Mouse (Mus musculus): ENCODE measurements around the gene Herc2. TPM values are rescaled to one million over a fixed set of nuclear protein-coding genes. Genes with fewer than 3 reads are reported as not detected.

The Herc2 gene
- total and polyA plus RNA-seq, 3 experiments: 14.6 to 41.0 (median 34.8) TPM

- Histone ChIP-seq H3K9ac (ENCODE audit: low read depth, low read length) (no peak overlapping the region), H3K27ac (no peak overlapping the region), H3K27me3 (ENCODE audit: control insufficient read depth, insufficient read depth, low read length) (no peaks in the 10 kb centered on the region), H3K4me3 (no peak overlapping the region), H3K4me1 (ENCODE audit: control insufficient read depth, insufficient read depth, low read length) (no peaks in the 10 kb centered on the region), H3K79me2 (replicated peaks; ENCODE audit: control insufficient read depth, insufficient read depth, low read length) (no peaks in the 10 kb centered on the region), H3K36me3 (ENCODE audit: control insufficient read depth, insufficient read depth, low read length) (no peaks in the 10 kb centered on the region; the same call in 1 of the 2 replicates)
- no peak for DNase-seq
- intact Hi-C loops (cut with DNase I): loop anchor here (10.0 kb wide), 1 partner anchor 216 kb away; no protein-coding TSS in a partner anchor
- no peak for TF ChIP-seq CTCF (IDR thresholded peaks at IDR 0.05)
- no peak for TF ChIP-seq EP300 (IDR thresholded peaks at IDR 0.05; ENCODE audit: insufficient read depth, low read depth, low read length)
- no peak for TF ChIP-seq POLR2A (IDR thresholded peaks at IDR 0.05; ENCODE audit: insufficient read depth, low read depth, low read length)
- 85% methylated on average over 7 of the region's 7 CpGs for WGBS
These were observed 71.0 kb downstream of the Herc2 start for GRCm38 (mm10) chr7:56120968-56121367.

- 90% methylated on average over 5 of the region's 5 CpGs for WGBS
- Histone ChIP-seq H3K79me2 (replicated peaks; ENCODE audit: control insufficient read depth, insufficient read depth, low read length) (no peaks in the 10 kb centered on the region), H3K4me3 (no peak overlapping the region), H3K9ac (ENCODE audit: low read depth, low read length) (no peak overlapping the region), H3K27ac (no peak overlapping the region), H3K36me3 (ENCODE audit: control insufficient read depth, insufficient read depth, low read length) (no peaks in the 10 kb centered on the region; the same call in 1 of the 2 replicates), H3K27me3 (ENCODE audit: control insufficient read depth, insufficient read depth, low read length) (no peaks in the 10 kb centered on the region), H3K4me1 (ENCODE audit: control insufficient read depth, insufficient read depth, low read length) (no peaks in the 10 kb centered on the region)
- no peak for DNase-seq
- intact Hi-C loops (cut with DNase I): loop anchor here (10.0 kb wide), 1 partner anchor 217 kb away; no protein-coding TSS in a partner anchor
- TF ChIP-seq POLR2A (IDR thresholded peaks at IDR 0.05; ENCODE audit: insufficient read depth, low read depth, low read length): no peak
- TF ChIP-seq CTCF (IDR thresholded peaks at IDR 0.05): no peak
- no peak for TF ChIP-seq EP300 (IDR thresholded peaks at IDR 0.05; ENCODE audit: insufficient read depth, low read depth, low read length)
These were observed 71.4 kb downstream of the Herc2 start for GRCm38 (mm10) chr7:56121425-56121824.

- intact Hi-C loops (cut with DNase I): loop anchor here (5.0 to 10.0 kb wide), 2 partner anchors 76 to 223 kb away; partner anchors contain the start of gene Herc2
- H3K4me1 ChIP-seq (ENCODE audit: control insufficient read depth, insufficient read depth, low read length): no peaks in the 10 kb centered on the region
- no peak overlapping the region for H3K9ac ChIP-seq (ENCODE audit: low read depth, low read length)
- H3K27me3 ChIP-seq (ENCODE audit: control insufficient read depth, insufficient read depth, low read length): no peaks in the 10 kb centered on the region
- no peak for DNase-seq
- TF ChIP-seq EP300 (IDR thresholded peaks at IDR 0.05; ENCODE audit: insufficient read depth, low read depth, low read length): no peak
- TF ChIP-seq POLR2A (IDR thresholded peaks at IDR 0.05; ENCODE audit: insufficient read depth, low read depth, low read length): no peak
- no peak for TF ChIP-seq CTCF (IDR thresholded peaks at IDR 0.05)
- H3K36me3 ChIP-seq (ENCODE audit: control insufficient read depth, insufficient read depth, low read length): peaks cover 2% of the 10 kb centered on the region; the same call in 1 of the 2 replicates
- WGBS: 99% methylated on average over 3 of the region's 3 CpGs
- no peak overlapping the region for H3K4me3 ChIP-seq
- H3K27ac ChIP-seq: no peak overlapping the region
- H3K79me2 ChIP-seq (replicated peaks; ENCODE audit: control insufficient read depth, insufficient read depth, low read length): no peaks in the 10 kb centered on the region
These were observed 78.1 kb downstream of the Herc2 start for GRCm38 (mm10) chr7:56128080-56128479.

GRCm38 (mm10) chr7:56129577-56129976 is 79.6 kb downstream of the Herc2 start:
- TF ChIP-seq CTCF (IDR thresholded peaks at IDR 0.05) (no peak), POLR2A (IDR thresholded peaks at IDR 0.05; ENCODE audit: insufficient read depth, low read depth, low read length) (no peak), EP300 (IDR thresholded peaks at IDR 0.05; ENCODE audit: insufficient read depth, low read depth, low read length) (no peak)
- Histone ChIP-seq H3K4me1 (ENCODE audit: control insufficient read depth, insufficient read depth, low read length) (no peaks in the 10 kb centered on the region), H3K27me3 (ENCODE audit: control insufficient read depth, insufficient read depth, low read length) (no peaks in the 10 kb centered on the region), H3K4me3 (no peak overlapping the region), H3K36me3 (ENCODE audit: control insufficient read depth, insufficient read depth, low read length) (peaks cover 2% of the 10 kb centered on the region; the same call in 1 of the 2 replicates), H3K79me2 (replicated peaks; ENCODE audit: control insufficient read depth, insufficient read depth, low read length) (no peaks in the 10 kb centered on the region), H3K9ac (ENCODE audit: low read depth, low read length) (no peak overlapping the region), H3K27ac (no peak overlapping the region)
- 82% methylated on average over 3 of the region's 3 CpGs for WGBS
- DNase-seq: no peak
- intact Hi-C loops (cut with DNase I): loop anchor here (5.0 to 10.0 kb wide), 2 partner anchors 77 to 225 kb away; partner anchors contain the start of gene Herc2

GRCm38 (mm10) chr7:56131548-56131947 is 81.6 kb downstream of the Herc2 start:
- intact Hi-C loops (cut with DNase I): no loop called here
- H3K27me3 ChIP-seq (ENCODE audit: control insufficient read depth, insufficient read depth, low read length): no peaks in the 10 kb centered on the region
- TF ChIP-seq POLR2A (IDR thresholded peaks at IDR 0.05; ENCODE audit: insufficient read depth, low read depth, low read length) (no peak), CTCF (IDR thresholded peaks at IDR 0.05) (no peak), EP300 (IDR thresholded peaks at IDR 0.05; ENCODE audit: insufficient read depth, low read depth, low read length) (no peak)
- 34% methylated on average over 6 of the region's 6 CpGs for WGBS
- no peaks in the 10 kb centered on the region for H3K79me2 ChIP-seq (replicated peaks; ENCODE audit: control insufficient read depth, insufficient read depth, low read length)
- H3K4me3 ChIP-seq: no peak overlapping the region
- H3K9ac ChIP-seq (ENCODE audit: low read depth, low read length): no peak overlapping the region
- no peaks in the 10 kb centered on the region; the same call in 1 of the 2 replicates for H3K4me1 ChIP-seq (ENCODE audit: control insufficient read depth, insufficient read depth, low read length)
- DNase-seq: no peak
- peaks cover 7% of the 10 kb centered on the region; the same call in 1 of the 2 replicates for H3K36me3 ChIP-seq (ENCODE audit: control insufficient read depth, insufficient read depth, low read length)
- H3K27ac ChIP-seq: no peak overlapping the region

GRCm38 (mm10) chr7:56138706-56139105 is 88.7 kb downstream of the Herc2 start:
- Histone ChIP-seq H3K9ac (ENCODE audit: low read depth, low read length) (no peak overlapping the region), H3K27ac (no peak overlapping the region), H3K4me3 (no peak overlapping the region), H3K36me3 (ENCODE audit: control insufficient read depth, insufficient read depth, low read length) (peaks cover 4% of the 10 kb centered on the region; the same call in 1 of the 2 replicates), H3K4me1 (ENCODE audit: control insufficient read depth, insufficient read depth, low read length) (no peaks in the 10 kb centered on the region; the same call in 1 of the 2 replicates), H3K79me2 (replicated peaks; ENCODE audit: control insufficient read depth, insufficient read depth, low read length) (no peaks in the 10 kb centered on the region), H3K27me3 (ENCODE audit: control insufficient read depth, insufficient read depth, low read length) (no peaks in the 10 kb centered on the region)
- intact Hi-C loops (cut with DNase I): no loop called here
- DNase-seq: no peak
- WGBS: 88% methylated on average over 7 of the region's 7 CpGs
- TF ChIP-seq POLR2A (IDR thresholded peaks at IDR 0.05; ENCODE audit: insufficient read depth, low read depth, low read length) (no peak), EP300 (IDR thresholded peaks at IDR 0.05; ENCODE audit: insufficient read depth, low read depth, low read length) (no peak), CTCF (IDR thresholded peaks at IDR 0.05) (no peak)

All from heart, adult 2 months (tissue).